Mouse (Mus musculus): ENCODE data around the gene Emc1. TPM values are rescaled to one million over a fixed set of nuclear protein-coding genes. Genes with fewer than 3 reads are reported as not detected.
A peak's percentile ranks its signal among the peaks of the same experiment; 100 is the strongest.

Gene Emc1
- polyA plus RNA-seq, 1 experiment: 13.6 TPM

DNA sequence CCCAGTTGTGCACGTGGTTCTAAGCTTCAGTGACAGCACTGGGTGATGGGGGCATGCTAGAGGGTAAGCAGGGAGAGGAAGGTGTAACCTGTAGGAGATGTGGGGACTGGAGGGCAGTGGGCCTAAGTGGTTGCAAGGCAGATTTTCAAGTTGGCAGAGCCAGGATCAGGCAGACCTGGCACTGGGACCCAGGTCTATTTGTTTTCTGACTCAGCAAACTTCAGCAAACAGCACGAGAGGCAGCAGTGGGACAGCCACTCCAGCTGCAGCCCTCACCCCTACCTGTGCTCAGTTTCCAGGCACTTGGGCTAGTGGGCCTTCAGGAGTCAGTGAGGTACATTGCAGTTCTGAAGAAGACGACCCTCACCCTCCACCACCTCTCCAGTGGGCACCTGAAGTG is 4.8 kb downstream of the Emc1 start:
- TF ChIP-seq CTCF (IDR thresholded peaks at IDR 0.05; ENCODE audit: extremely low read depth, insufficient read length, insufficient replicate concordance, low read depth, low read length): no peak
- TF ChIP-seq POLR2A (IDR thresholded peaks at IDR 0.05; ENCODE audit: low read depth, low read length): no peak
- no peak overlapping the region for H3K4me3 ChIP-seq (ENCODE audit: low read depth, low read length)
- peaks cover 3% of the 10 kb centered on the region; the same call in 1 of the 2 replicates for H3K4me1 ChIP-seq (ENCODE audit: control insufficient read depth, insufficient read depth, insufficient read length, low read length)
- WGBS: 85% methylated on average over 3 of the region's 3 CpGs
- no peaks in the 10 kb centered on the region for H3K27me3 ChIP-seq (ENCODE audit: control insufficient read depth, insufficient read depth, low read length)
- H3K36me3 ChIP-seq (ENCODE audit: control insufficient read depth, insufficient read depth, low read length): peaks cover 51% of the 10 kb centered on the region
- H3K27ac ChIP-seq (ENCODE audit: insufficient read depth, low read depth, low read length): no peak overlapping the region

DNA sequence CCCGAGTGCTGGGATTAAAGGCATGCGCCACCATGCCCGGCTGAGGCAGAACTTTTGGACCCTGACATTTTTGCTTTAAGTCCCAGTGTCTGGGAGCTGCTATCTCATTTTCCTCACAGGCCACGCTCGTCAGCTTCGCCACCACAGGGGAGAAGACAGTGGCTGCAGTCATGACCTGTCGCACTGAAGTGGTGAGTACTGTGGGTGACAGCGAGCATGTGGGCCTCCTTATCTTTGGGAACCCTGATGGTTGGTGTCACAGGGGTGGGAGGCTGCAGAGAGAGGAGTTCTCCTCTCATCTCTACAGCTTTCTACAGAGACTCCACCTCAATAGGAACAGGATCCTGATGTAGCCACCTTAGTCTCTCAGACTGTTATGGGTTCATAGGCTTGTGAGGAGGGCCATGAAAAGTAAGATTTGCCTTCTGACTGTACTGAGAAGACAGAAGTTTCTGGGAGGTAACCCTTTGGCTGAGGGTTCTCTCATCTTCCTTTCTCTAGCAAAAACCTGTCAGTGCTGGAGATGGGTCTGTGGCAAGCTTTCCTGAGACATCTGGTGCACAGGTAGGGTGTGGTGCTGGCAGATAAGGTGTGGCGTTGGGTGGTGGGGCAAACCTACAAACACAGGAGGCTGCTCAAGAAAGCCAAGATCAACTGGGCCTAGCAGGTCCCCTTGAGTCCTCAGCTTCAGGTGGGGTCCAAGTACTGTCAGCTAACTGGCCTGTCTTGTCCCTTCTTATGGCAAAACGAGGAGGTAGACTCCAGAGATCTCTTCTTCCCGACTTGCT is 8.6 kb downstream of the Emc1 start:
- Histone ChIP-seq H3K36me3 (ENCODE audit: control insufficient read depth, insufficient read depth, low read length) (peaks cover 79% of the 10 kb centered on the region), H3K27ac (ENCODE audit: insufficient read depth, low read depth, low read length) (no peak overlapping the region), H3K4me1 (ENCODE audit: control insufficient read depth, insufficient read depth, insufficient read length, low read length) (no peaks in the 10 kb centered on the region), H3K27me3 (ENCODE audit: control insufficient read depth, insufficient read depth, low read length) (no peaks in the 10 kb centered on the region), H3K4me3 (ENCODE audit: low read depth, low read length) (no peak overlapping the region)
- 88% methylated on average over 11 of the region's 11 CpGs for WGBS
- TF ChIP-seq CTCF (IDR thresholded peaks at IDR 0.05; ENCODE audit: extremely low read depth, insufficient read length, insufficient replicate concordance, low read depth, low read length) (no peak), POLR2A (IDR thresholded peaks at IDR 0.05; ENCODE audit: low read depth, low read length) (no peak)

DNA sequence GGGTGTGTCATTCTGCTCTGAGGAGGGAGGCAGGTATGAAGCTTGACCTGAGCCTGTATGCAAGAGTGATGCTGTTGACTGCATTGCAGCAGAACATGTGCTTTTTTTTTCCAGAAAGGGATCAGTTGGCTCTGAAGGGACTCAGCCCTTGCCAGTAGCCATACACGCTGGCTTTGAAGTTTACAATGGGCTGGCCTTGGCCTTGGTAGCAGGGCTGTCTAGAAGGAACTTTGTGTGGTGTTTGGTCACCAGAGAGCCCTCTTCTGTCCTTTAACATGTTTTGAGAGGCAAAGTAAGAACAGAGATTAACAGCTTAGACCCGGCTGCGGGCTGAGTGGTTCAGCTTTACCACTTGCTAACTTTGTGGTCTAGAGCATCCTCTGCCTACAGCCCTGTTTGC is 14.9 kb downstream of the Emc1 start:
- no peak overlapping the region for H3K4me3 ChIP-seq (ENCODE audit: low read depth, low read length)
- peaks cover 76% of the 10 kb centered on the region for H3K36me3 ChIP-seq (ENCODE audit: control insufficient read depth, insufficient read depth, low read length)
- WGBS: 94% methylated on average over 3 of the region's 3 CpGs

DNA sequence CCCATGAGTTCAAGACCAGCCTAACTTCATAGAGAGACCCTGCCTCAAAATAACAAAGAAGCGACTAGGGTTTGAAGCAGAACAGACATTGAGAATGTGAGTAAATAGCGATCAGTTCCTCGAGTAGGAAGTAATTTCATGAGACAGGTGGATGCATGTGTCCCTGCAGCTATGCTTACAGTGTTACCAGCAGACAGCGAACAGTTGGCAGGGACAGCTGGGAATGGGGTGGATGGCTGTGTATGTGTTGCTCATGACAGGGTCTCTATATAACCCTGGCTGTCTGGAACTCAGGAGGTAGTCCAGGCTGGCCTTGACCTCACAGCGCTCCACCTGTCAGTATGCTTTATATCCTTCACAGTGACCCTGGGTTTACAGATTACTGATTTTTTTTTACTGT is 15.7 kb downstream of the Emc1 start:
- TF ChIP-seq POLR2A (IDR thresholded peaks at IDR 0.05; ENCODE audit: low read depth, low read length) (no peak), CTCF (IDR thresholded peaks at IDR 0.05; ENCODE audit: extremely low read depth, insufficient read length, insufficient replicate concordance, low read depth, low read length) (no peak)
- no peak overlapping the region for H3K4me3 ChIP-seq (ENCODE audit: low read depth, low read length)
- H3K36me3 ChIP-seq (ENCODE audit: control insufficient read depth, insufficient read depth, low read length): peaks cover 75% of the 10 kb centered on the region
- no peaks in the 10 kb centered on the region for H3K27me3 ChIP-seq (ENCODE audit: control insufficient read depth, insufficient read depth, low read length)
- no peak overlapping the region for H3K27ac ChIP-seq (ENCODE audit: insufficient read depth, low read depth, low read length)
- no peaks in the 10 kb centered on the region for H3K4me1 ChIP-seq (ENCODE audit: control insufficient read depth, insufficient read depth, insufficient read length, low read length)
- WGBS: 93% methylated on average over 5 of the region's 5 CpGs

More for the DNA sequence above, 14.9 kb downstream of the Emc1 start:
- Histone ChIP-seq H3K27ac (ENCODE audit: insufficient read depth, low read depth, low read length) (no peak overlapping the region), H3K27me3 (ENCODE audit: control insufficient read depth, insufficient read depth, low read length) (no peaks in the 10 kb centered on the region), H3K4me1 (ENCODE audit: control insufficient read depth, insufficient read depth, insufficient read length, low read length) (no peaks in the 10 kb centered on the region)
- TF ChIP-seq CTCF (IDR thresholded peaks at IDR 0.05; ENCODE audit: extremely low read depth, insufficient read length, insufficient replicate concordance, low read depth, low read length) (no peak), POLR2A (IDR thresholded peaks at IDR 0.05; ENCODE audit: low read depth, low read length) (no peak)

DNA sequence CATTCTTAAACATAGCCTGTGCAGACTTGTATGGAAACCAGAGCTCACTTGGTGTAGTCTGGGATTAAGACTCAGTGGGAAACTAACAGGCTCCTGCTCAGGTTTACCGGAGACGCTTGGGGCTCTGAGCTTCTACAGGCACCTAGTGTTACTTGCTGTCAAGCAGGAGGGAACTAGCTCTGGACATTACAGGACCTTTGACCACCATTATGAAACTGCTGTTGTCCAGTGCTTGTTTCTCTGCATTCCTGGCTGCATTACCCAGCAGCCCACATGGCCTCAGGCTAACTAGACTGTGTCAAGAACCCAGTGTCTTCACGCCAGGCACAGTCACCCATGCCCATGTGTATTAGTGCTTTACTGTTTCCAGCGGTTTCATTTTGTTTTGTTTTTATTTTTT is 20.7 kb downstream of the Emc1 start:
- TF ChIP-seq POLR2A (IDR thresholded peaks at IDR 0.05; ENCODE audit: low read depth, low read length): no peak
- no peak for TF ChIP-seq CTCF (IDR thresholded peaks at IDR 0.05; ENCODE audit: extremely low read depth, insufficient read length, insufficient replicate concordance, low read depth, low read length)
- H3K4me1 ChIP-seq (ENCODE audit: control insufficient read depth, insufficient read depth, insufficient read length, low read length): no peaks in the 10 kb centered on the region
- H3K27ac ChIP-seq (ENCODE audit: insufficient read depth, low read depth, low read length): no peak overlapping the region

DNA sequence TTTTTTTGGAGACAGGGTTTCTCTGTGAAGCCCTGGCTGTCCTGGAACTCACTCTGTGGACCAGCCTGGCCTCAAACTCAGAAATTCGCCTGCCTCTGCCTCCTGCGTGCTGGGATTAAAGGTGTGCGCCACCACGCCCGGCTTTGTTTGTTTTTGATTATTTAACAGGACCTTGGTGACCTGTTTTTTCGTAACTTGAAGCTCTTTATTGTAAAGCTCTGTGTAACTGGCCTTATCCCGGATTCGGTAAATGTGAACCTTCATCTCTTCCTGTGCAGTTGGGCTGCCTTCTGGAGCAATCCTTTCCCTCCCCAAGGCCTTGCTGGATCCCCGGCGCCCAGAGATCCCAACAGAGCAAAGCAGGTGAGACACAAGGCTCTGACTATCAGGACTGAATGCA is 21.1 kb downstream of the Emc1 start:
- Histone ChIP-seq H3K4me3 (ENCODE audit: low read depth, low read length) (no peak overlapping the region), H3K36me3 (ENCODE audit: control insufficient read depth, insufficient read depth, low read length) (peaks cover 48% of the 10 kb centered on the region), H3K27ac (ENCODE audit: insufficient read depth, low read depth, low read length) (no peak overlapping the region), H3K4me1 (ENCODE audit: control insufficient read depth, insufficient read depth, insufficient read length, low read length) (no peaks in the 10 kb centered on the region), H3K27me3 (ENCODE audit: control insufficient read depth, insufficient read depth, low read length) (no peaks in the 10 kb centered on the region)
- no peak for TF ChIP-seq CTCF (IDR thresholded peaks at IDR 0.05; ENCODE audit: extremely low read depth, insufficient read length, insufficient replicate concordance, low read depth, low read length)
- no peak for TF ChIP-seq POLR2A (IDR thresholded peaks at IDR 0.05; ENCODE audit: low read depth, low read length)
- 83% methylated on average over 10 of the region's 10 CpGs for WGBS

More for the DNA sequence above, 20.7 kb downstream of the Emc1 start:
- Histone ChIP-seq H3K36me3 (ENCODE audit: control insufficient read depth, insufficient read depth, low read length) (peaks cover 49% of the 10 kb centered on the region), H3K4me3 (ENCODE audit: low read depth, low read length) (no peak overlapping the region), H3K27me3 (ENCODE audit: control insufficient read depth, insufficient read depth, low read length) (no peaks in the 10 kb centered on the region)
- WGBS: 95% methylated on average over 4 of the region's 4 CpGs

DNA sequence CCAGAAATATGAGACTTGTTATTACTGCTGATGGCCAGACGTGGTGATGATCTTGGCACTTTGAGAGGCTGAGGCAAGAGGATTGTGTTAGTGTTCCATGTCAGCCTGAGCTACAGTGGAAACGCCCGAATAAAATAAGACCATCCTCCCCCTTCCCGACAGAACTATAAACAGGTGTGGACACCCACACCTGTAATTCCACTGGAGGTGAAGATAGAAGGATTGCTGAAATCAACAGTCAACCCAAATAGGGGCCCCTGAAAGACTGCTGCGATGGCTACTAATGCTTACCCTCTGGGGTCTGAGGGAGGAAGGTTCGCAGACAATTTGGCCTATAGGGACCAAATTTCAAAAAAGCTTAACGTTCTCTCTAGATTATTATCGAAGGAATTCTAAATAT is 27.3 kb downstream of the Emc1 start:
- peak overlapping the region; percentile 83; the same call in 1 of the 2 replicates for H3K4me3 ChIP-seq (ENCODE audit: low read depth, low read length)
- H3K27ac ChIP-seq (ENCODE audit: insufficient read depth, low read depth, low read length): no peak overlapping the region
- H3K27me3 ChIP-seq (ENCODE audit: control insufficient read depth, insufficient read depth, low read length): no peaks in the 10 kb centered on the region
- H3K36me3 ChIP-seq (ENCODE audit: control insufficient read depth, insufficient read depth, low read length): peaks cover 11% of the 10 kb centered on the region
- peaks cover 5% of the 10 kb centered on the region; the same call in 1 of the 2 replicates for H3K4me1 ChIP-seq (ENCODE audit: control insufficient read depth, insufficient read depth, insufficient read length, low read length)
- TF ChIP-seq POLR2A (IDR thresholded peaks at IDR 0.05; ENCODE audit: low read depth, low read length) (no peak), CTCF (IDR thresholded peaks at IDR 0.05; ENCODE audit: extremely low read depth, insufficient read length, insufficient replicate concordance, low read depth, low read length) (no peak)
- 3% methylated on average over 8 of the region's 8 CpGs for WGBS
